Mouse (Mus musculus) spleen, adult 2 months (tissue): ENCODE data around the gene Btla.

Experiments
- CTCF ChIP-seq: fragments of 200-500 bp; IDR thresholded peaks from 2 replicates; pipeline ENCODE4 v1.5.1; 2011; ENCODE audit warnings: mild to moderate bottlenecking, inconsistent platforms; ENCODE audit not compliant: insufficient read depth, insufficient read length, insufficient replicate concordance; ENCODE audit errors: extremely low read depth
- POLR2A ChIP-seq: fragments of 200-500 bp; IDR thresholded peaks from 2 replicates; pipeline ENCODE4 v1.6.1; 2011; ENCODE audit warnings: low read depth, low read length, inconsistent platforms

- TF ChIP-seq CTCF (peak; percentile 6; the same call in 1 of the 2 replicates), POLR2A (no peak)
Observed at GRCm38 (mm10) chr16:45283093-45283492, 59.0 kb downstream of the Btla start.
